Mouse (Mus musculus): ENCODE measurements at regions not wholly inside any gene's neighbourhood (a gene's known extent, or its start where the extent isn't known, plus 50 kb on each side); places are given as distances from the start of the nearest gene placed in this dataset.

DNA sequence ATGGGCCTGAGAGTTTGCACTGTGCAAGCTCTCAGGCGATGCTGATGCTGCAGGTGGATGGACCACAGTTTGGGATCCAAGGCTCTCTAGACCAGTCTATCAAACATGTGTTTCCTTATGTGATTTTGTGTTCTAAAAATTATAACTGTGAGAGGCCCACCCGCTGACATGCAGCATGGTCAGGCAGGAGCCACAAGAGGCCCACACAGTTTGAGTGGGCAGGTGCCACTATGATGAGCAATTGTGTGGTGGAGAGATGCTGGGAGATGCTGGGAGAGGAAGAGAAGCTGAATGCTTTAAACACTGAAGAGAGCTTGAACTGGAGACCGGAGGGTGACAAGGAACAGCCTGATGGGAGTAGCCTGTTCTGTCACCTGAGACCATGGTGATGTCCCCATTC, 287.3 kb downstream of the Fam84b start:
- no peaks in the 10 kb centered on the region for H3K36me3 ChIP-seq (ENCODE audit: control insufficient read depth, insufficient read depth, low read length)
- no peaks in the 10 kb centered on the region for H3K27me3 ChIP-seq (replicated peaks; ENCODE audit: control insufficient read depth, insufficient read depth, low read length)
- H3K9me3 ChIP-seq (ENCODE audit: control insufficient read depth, low read length) = no peaks in the 10 kb centered on the region
- ATAC-seq = no peak
- no peak overlapping the region for H3K27ac ChIP-seq (ENCODE audit: low read depth, low read length)
- no peak overlapping the region for H3K4me3 ChIP-seq (ENCODE audit: low read length)
- H3K9ac ChIP-seq (ENCODE audit: low read depth, low read length) = no peak overlapping the region
- WGBS = 85% methylated on average over 3 of the region's 3 CpGs
- H3K4me1 ChIP-seq (ENCODE audit: control insufficient read depth, insufficient read depth, low read depth, low read length) = no peaks in the 10 kb centered on the region
- no peak overlapping the region for H3K4me2 ChIP-seq (ENCODE audit: low read length)

DNA sequence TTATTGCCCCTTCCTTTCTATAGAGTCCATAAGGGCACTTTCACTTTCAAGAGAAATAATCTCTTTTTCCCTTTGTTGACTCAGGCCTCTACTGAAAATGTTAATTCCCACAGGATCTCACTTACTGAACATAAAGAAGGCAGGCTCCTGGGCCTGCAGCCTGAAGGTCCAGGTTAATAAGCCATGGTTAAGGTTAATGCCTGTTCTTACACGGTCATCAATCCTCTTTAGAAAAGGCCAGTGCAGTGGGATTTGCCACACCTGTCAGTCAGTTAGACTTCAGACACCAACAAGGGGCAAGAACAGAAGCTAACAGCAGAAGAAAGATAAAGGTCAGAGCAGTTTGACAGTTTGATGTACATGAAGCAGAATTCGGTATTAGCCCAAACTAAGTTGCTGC, 288.6 kb downstream of the Fam84b start:
- no peak for ATAC-seq
- Histone ChIP-seq H3K27ac (ENCODE audit: low read depth, low read length) (no peak overlapping the region), H3K9ac (ENCODE audit: low read depth, low read length) (no peak overlapping the region), H3K36me3 (ENCODE audit: control insufficient read depth, insufficient read depth, low read length) (no peaks in the 10 kb centered on the region), H3K4me2 (ENCODE audit: low read length) (no peak overlapping the region), H3K9me3 (ENCODE audit: control insufficient read depth, low read length) (no peaks in the 10 kb centered on the region), H3K4me1 (ENCODE audit: control insufficient read depth, insufficient read depth, low read depth, low read length) (no peaks in the 10 kb centered on the region), H3K4me3 (ENCODE audit: low read length) (no peak overlapping the region), H3K27me3 (replicated peaks; ENCODE audit: control insufficient read depth, insufficient read depth, low read length) (no peaks in the 10 kb centered on the region)
- WGBS = 21% methylated on average over 2 of the region's 2 CpGs

- ATAC-seq = no peak
- H3K9ac ChIP-seq (ENCODE audit: low read depth, low read length) = no peak overlapping the region
- H3K4me1 ChIP-seq (ENCODE audit: control insufficient read depth, insufficient read depth, low read depth, low read length) = no peaks in the 10 kb centered on the region
- no peaks in the 10 kb centered on the region for H3K9me3 ChIP-seq (ENCODE audit: control insufficient read depth, low read length)
- H3K4me3 ChIP-seq (ENCODE audit: low read length) = no peak overlapping the region
- no peak overlapping the region for H3K27ac ChIP-seq (ENCODE audit: low read depth, low read length)
- H3K27me3 ChIP-seq (replicated peaks; ENCODE audit: control insufficient read depth, insufficient read depth, low read length) = no peaks in the 10 kb centered on the region
- WGBS = 63% methylated on average over 1 of the region's 1 CpGs
- no peak overlapping the region for H3K4me2 ChIP-seq (ENCODE audit: low read length)
- H3K36me3 ChIP-seq (ENCODE audit: control insufficient read depth, insufficient read depth, low read length) = no peaks in the 10 kb centered on the region
Observed at GRCm38 (mm10) chr15:60560641-60561040, 292.9 kb downstream of the Fam84b start.

- no peak for ATAC-seq
Observed at GRCm38 (mm10) chr15:60555691-60556090, 297.9 kb downstream of the Fam84b start.

GRCm38 (mm10) chr15:60554587-60554986, 299.0 kb downstream of the Fam84b start:
- Histone ChIP-seq H3K4me3 (ENCODE audit: low read length) (no peak overlapping the region), H3K9me3 (ENCODE audit: control insufficient read depth, low read length) (no peaks in the 10 kb centered on the region), H3K4me1 (ENCODE audit: control insufficient read depth, insufficient read depth, low read depth, low read length) (no peaks in the 10 kb centered on the region), H3K4me2 (ENCODE audit: low read length) (no peak overlapping the region), H3K27ac (ENCODE audit: low read depth, low read length) (no peak overlapping the region), H3K27me3 (replicated peaks; ENCODE audit: control insufficient read depth, insufficient read depth, low read length) (no peaks in the 10 kb centered on the region), H3K9ac (ENCODE audit: low read depth, low read length) (no peak overlapping the region), H3K36me3 (ENCODE audit: control insufficient read depth, insufficient read depth, low read length) (no peaks in the 10 kb centered on the region)
- 25% methylated on average over 1 of the region's 1 CpGs for WGBS
- ATAC-seq = no peak

More at GRCm38 (mm10) chr15:60555691-60556090, 297.9 kb downstream of the Fam84b start:
- no peak overlapping the region for H3K4me2 ChIP-seq (ENCODE audit: low read length)
- no peak overlapping the region for H3K4me3 ChIP-seq (ENCODE audit: low read length)
- 91% methylated on average over 2 of the region's 2 CpGs for WGBS
- H3K27ac ChIP-seq (ENCODE audit: low read depth, low read length) = no peak overlapping the region
- no peaks in the 10 kb centered on the region for H3K27me3 ChIP-seq (replicated peaks; ENCODE audit: control insufficient read depth, insufficient read depth, low read length)
- no peaks in the 10 kb centered on the region for H3K9me3 ChIP-seq (ENCODE audit: control insufficient read depth, low read length)
- H3K36me3 ChIP-seq (ENCODE audit: control insufficient read depth, insufficient read depth, low read length) = no peaks in the 10 kb centered on the region
- no peak overlapping the region for H3K9ac ChIP-seq (ENCODE audit: low read depth, low read length)
- no peaks in the 10 kb centered on the region for H3K4me1 ChIP-seq (ENCODE audit: control insufficient read depth, insufficient read depth, low read depth, low read length)

- 89% methylated on average over 7 of the region's 7 CpGs for WGBS
- ATAC-seq = no peak
- Histone ChIP-seq H3K9ac (ENCODE audit: low read depth, low read length) (no peak overlapping the region), H3K4me1 (ENCODE audit: control insufficient read depth, insufficient read depth, low read depth, low read length) (no peaks in the 10 kb centered on the region), H3K9me3 (ENCODE audit: control insufficient read depth, low read length) (no peaks in the 10 kb centered on the region), H3K4me2 (ENCODE audit: low read length) (no peak overlapping the region), H3K27ac (ENCODE audit: low read depth, low read length) (no peak overlapping the region), H3K36me3 (ENCODE audit: control insufficient read depth, insufficient read depth, low read length) (no peaks in the 10 kb centered on the region), H3K4me3 (ENCODE audit: low read length) (no peak overlapping the region), H3K27me3 (replicated peaks; ENCODE audit: control insufficient read depth, insufficient read depth, low read length) (no peaks in the 10 kb centered on the region)
Observed at GRCm38 (mm10) chr15:60548045-60548444, 305.5 kb downstream of the Fam84b start.

- no peak overlapping the region for H3K4me3 ChIP-seq (ENCODE audit: low read length)
- WGBS = 70% methylated on average over 4 of the region's 4 CpGs
Observed at GRCm38 (mm10) chr15:60537191-60537590, 316.4 kb downstream of the Fam84b start.

DNA sequence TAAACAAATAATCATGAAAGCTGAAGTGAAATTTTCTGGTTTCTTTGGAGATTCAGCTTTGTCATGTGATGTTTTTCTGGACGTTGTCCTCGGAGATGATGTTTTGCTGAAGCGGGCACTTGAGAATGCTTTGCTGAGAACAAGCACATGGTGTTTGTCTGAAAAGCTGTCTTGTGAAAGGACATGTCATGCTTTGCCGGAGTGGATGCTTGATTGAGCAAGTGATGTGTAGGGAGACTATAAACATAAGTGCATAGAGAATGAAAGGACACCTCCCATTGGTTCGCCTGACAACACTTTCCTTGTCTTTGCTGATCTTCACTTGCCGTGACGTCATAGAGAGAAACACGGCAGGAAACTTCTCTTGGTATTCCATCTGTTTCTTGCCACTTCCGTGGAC, 318.9 kb downstream of the Fam84b start:
- Histone ChIP-seq H3K36me3 (ENCODE audit: control insufficient read depth, insufficient read depth, low read length) (no peaks in the 10 kb centered on the region), H3K9ac (ENCODE audit: low read depth, low read length) (no peak overlapping the region), H3K27ac (ENCODE audit: low read depth, low read length) (no peak overlapping the region), H3K27me3 (replicated peaks; ENCODE audit: control insufficient read depth, insufficient read depth, low read length) (no peaks in the 10 kb centered on the region), H3K4me3 (ENCODE audit: low read length) (no peak overlapping the region), H3K4me1 (ENCODE audit: control insufficient read depth, insufficient read depth, low read depth, low read length) (no peaks in the 10 kb centered on the region), H3K4me2 (ENCODE audit: low read length) (no peak overlapping the region), H3K9me3 (ENCODE audit: control insufficient read depth, low read length) (no peaks in the 10 kb centered on the region)
- ATAC-seq = no peak
- WGBS = 71% methylated on average over 9 of the region's 9 CpGs

More at GRCm38 (mm10) chr15:60537191-60537590, 316.4 kb downstream of the Fam84b start:
- Histone ChIP-seq H3K27ac (ENCODE audit: low read depth, low read length) (no peak overlapping the region), H3K4me2 (ENCODE audit: low read length) (no peak overlapping the region), H3K27me3 (replicated peaks; ENCODE audit: control insufficient read depth, insufficient read depth, low read length) (no peaks in the 10 kb centered on the region), H3K9me3 (ENCODE audit: control insufficient read depth, low read length) (no peaks in the 10 kb centered on the region), H3K9ac (ENCODE audit: low read depth, low read length) (no peak overlapping the region), H3K36me3 (ENCODE audit: control insufficient read depth, insufficient read depth, low read length) (no peaks in the 10 kb centered on the region), H3K4me1 (ENCODE audit: control insufficient read depth, insufficient read depth, low read depth, low read length) (no peaks in the 10 kb centered on the region)
- ATAC-seq = no peak

- Histone ChIP-seq H3K9me3 (ENCODE audit: control insufficient read depth, low read length) (no peaks in the 10 kb centered on the region), H3K4me2 (ENCODE audit: low read length) (no peak overlapping the region), H3K27me3 (replicated peaks; ENCODE audit: control insufficient read depth, insufficient read depth, low read length) (no peaks in the 10 kb centered on the region), H3K9ac (ENCODE audit: low read depth, low read length) (no peak overlapping the region), H3K4me3 (ENCODE audit: low read length) (no peak overlapping the region), H3K36me3 (ENCODE audit: control insufficient read depth, insufficient read depth, low read length) (no peaks in the 10 kb centered on the region), H3K4me1 (ENCODE audit: control insufficient read depth, insufficient read depth, low read depth, low read length) (no peaks in the 10 kb centered on the region), H3K27ac (ENCODE audit: low read depth, low read length) (no peak overlapping the region)
- ATAC-seq = no peak
- WGBS = 93% methylated on average over 2 of the region's 2 CpGs
Observed at GRCm38 (mm10) chr15:60516810-60517209, 336.8 kb downstream of the Fam84b start.

GRCm38 (mm10) chr15:60476755-60477310, 376.7 kb downstream of the Fam84b start:
- H3K27ac ChIP-seq (ENCODE audit: low read depth, low read length) = no peak overlapping the region
- 43% methylated on average over 4 of the region's 4 CpGs for WGBS

More at GRCm38 (mm10) chr15:60476755-60477310, 376.7 kb downstream of the Fam84b start:
- no peak overlapping the region for H3K9ac ChIP-seq (ENCODE audit: low read depth, low read length)
- no peaks in the 10 kb centered on the region for H3K4me1 ChIP-seq (ENCODE audit: control insufficient read depth, insufficient read depth, low read depth, low read length)
- no peaks in the 10 kb centered on the region for H3K9me3 ChIP-seq (ENCODE audit: control insufficient read depth, low read length)
- no peak overlapping the region for H3K4me3 ChIP-seq (ENCODE audit: low read length)
- no peaks in the 10 kb centered on the region for H3K27me3 ChIP-seq (replicated peaks; ENCODE audit: control insufficient read depth, insufficient read depth, low read length)
- no peak overlapping the region for H3K4me2 ChIP-seq (ENCODE audit: low read length)
- ATAC-seq = no peak
- no peaks in the 10 kb centered on the region for H3K36me3 ChIP-seq (ENCODE audit: control insufficient read depth, insufficient read depth, low read length)

Measured in hindbrain, embryonic 16.5 days (tissue).